Mouse (Mus musculus): Measurements from ENCODE around the gene Coq10b. TPM values are rescaled to one million over a fixed set of nuclear protein-coding genes. Genes with fewer than 3 reads are reported as not detected.

Coq10b gene
- polyA plus RNA-seq, 1 experiment from 2014 or later = 23.1 TPM

DNA sequence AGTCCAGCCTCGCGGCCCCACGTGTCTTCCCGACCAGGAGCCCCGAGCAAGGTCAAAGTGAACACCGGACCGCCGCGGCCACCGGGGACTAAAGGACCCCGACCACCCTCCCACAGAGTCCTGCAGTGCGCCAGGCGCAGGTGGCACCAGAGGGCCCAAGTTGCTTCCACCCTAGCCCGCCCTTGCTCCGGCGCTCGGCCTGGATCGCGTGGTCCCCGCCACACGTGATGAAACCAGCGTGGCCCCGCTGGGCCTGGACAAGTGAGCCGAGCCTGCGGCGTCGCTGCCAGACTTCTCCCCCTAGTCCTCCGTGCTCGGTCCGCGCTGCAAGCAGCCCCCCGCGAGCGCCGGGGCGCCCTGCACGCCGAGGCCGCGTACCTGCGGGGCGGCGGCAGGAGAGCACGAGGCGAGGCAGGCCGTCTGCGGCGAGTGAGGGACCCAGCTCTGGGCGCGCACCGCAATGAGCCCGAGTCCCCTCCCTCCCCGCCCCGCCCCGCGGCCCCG lies 34.9 kb downstream of the Coq10b start:
- Histone ChIP-seq H3K4me1 (replicated peaks) (peaks cover 26% of the 10 kb centered on the region), H3K27ac (ENCODE audit: poor library complexity, severe bottlenecking) (peak overlapping the region; percentile 93), H3K9me3 (replicated peaks) (peaks cover 5% of the 10 kb centered on the region), H3K9ac (peak overlapping the region; percentile 83), H3K4me3 (peak overlapping the region; percentile 64), H3K27me3 (replicated peaks) (no peaks in the 10 kb centered on the region), H3K36me3 (peaks cover 49% of the 10 kb centered on the region), H3K4me2 (peak overlapping the region; percentile 84)
- under 1% methylated on average over 51 of the region's 57 CpGs for WGBS
- ATAC-seq (ENCODE audit: insufficient number of reproducible peaks, low FRiP score) = peak; percentile 60; the same call in 1 of the 2 replicates

DNA sequence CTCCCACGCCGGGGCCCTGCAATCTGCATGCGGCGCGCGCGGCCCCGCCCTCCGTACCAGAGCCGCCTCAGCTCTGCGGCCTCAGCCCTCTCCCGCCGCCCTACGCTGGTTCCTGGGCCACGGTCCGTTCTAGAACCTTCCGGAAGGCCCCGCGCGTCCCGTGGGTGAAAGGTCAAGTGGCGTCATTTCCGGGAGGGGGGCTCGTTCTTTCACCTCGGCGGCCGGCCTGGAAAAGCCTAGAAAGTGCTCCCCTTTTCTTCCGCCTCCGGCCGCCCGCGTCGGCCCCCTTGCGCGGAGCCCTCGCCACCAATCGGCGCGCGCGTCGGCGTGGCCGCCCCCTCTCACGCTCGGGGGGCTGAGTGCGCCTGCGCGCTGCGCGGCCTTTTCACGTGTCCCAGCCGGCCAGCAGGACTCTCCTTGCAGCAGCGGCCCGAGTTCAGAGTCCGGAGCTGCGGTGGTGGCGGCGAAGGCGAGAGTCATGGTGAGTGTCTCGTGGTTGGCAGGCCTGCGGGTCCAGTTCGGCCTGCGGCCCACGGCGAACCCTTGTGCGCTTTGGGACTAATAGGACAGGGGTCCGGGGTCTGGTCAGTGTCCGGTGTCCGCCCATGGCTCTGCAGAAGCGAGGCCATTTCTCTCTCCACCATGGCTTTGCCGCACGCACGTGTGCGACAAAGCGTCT lies 35.5 kb downstream of the Coq10b start, which contains the start of the genes Hspe1 and Hspd1:
Gene Hspe1 (plus strand): TSS at position 201 of the 679 bp plus-strand sequence.
Gene Hspd1 (minus strand): TSS at position 312 of the 679 bp plus-strand sequence.
- WGBS = under 1% methylated on average over 72 of the region's 76 CpGs
- Histone ChIP-seq H3K27me3 (replicated peaks) (no peaks in the 10 kb centered on the region), H3K4me1 (replicated peaks) (peaks cover 26% of the 10 kb centered on the region), H3K9me3 (replicated peaks) (0 out of 2 replicates have a peak, but pooled peaks cover 3% of the 10 kb centered on the region), H3K36me3 (peaks cover 44% of the 10 kb centered on the region), H3K27ac (ENCODE audit: poor library complexity, severe bottlenecking) (peak within 1 kb of the TSS; percentile 93), H3K4me3 (peak within 1 kb of the TSS; percentile 64), H3K4me2 (peak within 1 kb of the TSS; percentile 84), H3K9ac (peak within 1 kb of the TSS; percentile 83)
- peak; percentile 95 for ATAC-seq (ENCODE audit: insufficient number of reproducible peaks, low FRiP score)

GRCm38 (mm10) chr1:55088611-55089497 lies 36.3 kb downstream of the Coq10b start:
- Histone ChIP-seq H3K4me3 (peak overlapping the region; percentile 64), H3K27ac (ENCODE audit: poor library complexity, severe bottlenecking) (peak overlapping the region; percentile 93), H3K4me2 (peak overlapping the region; percentile 84), H3K9ac (peak overlapping the region; percentile 83), H3K4me1 (replicated peaks) (peaks cover 26% of the 10 kb centered on the region), H3K27me3 (replicated peaks) (no peaks in the 10 kb centered on the region), H3K36me3 (peaks cover 36% of the 10 kb centered on the region), H3K9me3 (replicated peaks) (no peaks in the 10 kb centered on the region)
- WGBS = 5% methylated on average over 16 of the region's 16 CpGs
- no peak for ATAC-seq (ENCODE audit: insufficient number of reproducible peaks, low FRiP score)

DNA sequence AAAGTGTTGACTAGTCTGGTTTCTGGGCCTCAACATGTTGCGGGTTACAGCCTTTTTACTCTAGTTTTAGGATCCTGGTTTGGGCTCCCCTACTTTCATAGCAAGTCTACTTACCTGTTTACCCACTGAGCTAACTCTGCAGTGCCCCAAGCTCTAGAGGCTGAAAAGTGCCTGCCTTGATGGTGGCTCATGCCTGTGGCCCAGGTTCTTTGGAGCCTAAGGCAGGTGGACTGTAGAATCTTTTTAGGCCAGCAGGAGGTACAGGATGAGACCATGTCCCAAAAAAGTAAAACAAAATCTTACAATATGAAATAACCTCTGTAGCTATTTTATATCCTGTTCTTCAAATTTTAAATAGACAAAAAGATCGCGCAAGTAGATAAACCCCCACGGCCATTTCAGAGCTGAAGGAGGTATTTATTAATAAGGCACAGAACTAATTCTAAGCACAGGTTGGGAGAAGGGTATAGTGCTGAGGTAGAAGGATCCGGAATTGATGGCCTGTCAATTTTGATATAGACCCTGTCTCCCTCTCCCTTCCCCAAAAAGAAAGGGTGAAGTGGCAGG lies 37.0 kb downstream of the Coq10b start:
- peak overlapping the region; percentile 63 for H3K9ac ChIP-seq
- H3K36me3 ChIP-seq = peaks cover 29% of the 10 kb centered on the region
- H3K27me3 ChIP-seq (replicated peaks) = no peaks in the 10 kb centered on the region
- no peak overlapping the region for H3K27ac ChIP-seq (ENCODE audit: poor library complexity, severe bottlenecking)
- H3K4me3 ChIP-seq = peak overlapping the region; percentile 64
- H3K4me1 ChIP-seq (replicated peaks) = peaks cover 23% of the 10 kb centered on the region
- H3K4me2 ChIP-seq = peak overlapping the region; percentile 84
- 85% methylated on average over 5 of the region's 5 CpGs for WGBS
- no peaks in the 10 kb centered on the region for H3K9me3 ChIP-seq (replicated peaks)
- no peak for ATAC-seq (ENCODE audit: insufficient number of reproducible peaks, low FRiP score)

GRCm38 (mm10) chr1:55092056-55092455 lies 39.5 kb downstream of the Coq10b start:
- H3K9me3 ChIP-seq (replicated peaks) = no peaks in the 10 kb centered on the region
- no peak for ATAC-seq (ENCODE audit: insufficient number of reproducible peaks, low FRiP score)
- peaks cover 17% of the 10 kb centered on the region for H3K36me3 ChIP-seq
- WGBS = 88% methylated on average over 2 of the region's 2 CpGs
- no peak overlapping the region for H3K4me3 ChIP-seq
- H3K9ac ChIP-seq = no peak overlapping the region
- no peak overlapping the region for H3K27ac ChIP-seq (ENCODE audit: poor library complexity, severe bottlenecking)
- H3K4me2 ChIP-seq = no peak overlapping the region
- H3K4me1 ChIP-seq (replicated peaks) = peaks cover 10% of the 10 kb centered on the region
- no peaks in the 10 kb centered on the region for H3K27me3 ChIP-seq (replicated peaks)

DNA sequence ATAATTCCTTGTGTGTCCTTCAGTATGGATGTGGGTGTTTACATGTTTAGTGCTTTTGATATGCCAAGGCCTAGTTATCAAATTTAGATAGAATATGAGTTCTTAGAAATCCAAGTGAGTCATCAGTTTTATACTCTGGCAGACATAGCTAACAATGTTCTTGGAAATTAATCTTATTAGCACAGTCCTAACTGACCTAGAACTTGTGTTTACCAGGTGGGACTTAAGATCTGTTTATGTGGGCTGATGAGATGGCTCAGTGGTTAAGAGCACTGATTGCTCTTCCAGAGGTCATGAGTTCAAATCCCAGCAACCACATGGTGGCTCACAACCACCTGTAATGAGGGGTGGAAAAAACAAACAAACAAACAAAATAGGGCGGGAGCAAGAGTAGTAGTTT lies 39.9 kb downstream of the Coq10b start:
- 70% methylated on average over 1 of the region's 1 CpGs for WGBS

GRCm38 (mm10) chr1:55106919-55107585 lies 54.5 kb downstream of the Coq10b start:
- WGBS = 78% methylated on average over 9 of the region's 9 CpGs
- Histone ChIP-seq H3K27ac (ENCODE audit: poor library complexity, severe bottlenecking) (no peak overlapping the region), H3K4me2 (no peak overlapping the region), H3K9ac (no peak overlapping the region), H3K27me3 (replicated peaks) (no peaks in the 10 kb centered on the region), H3K9me3 (replicated peaks) (no peaks in the 10 kb centered on the region), H3K4me1 (replicated peaks) (no peaks in the 10 kb centered on the region), H3K36me3 (no peaks in the 10 kb centered on the region), H3K4me3 (no peak overlapping the region)
- no peak for ATAC-seq (ENCODE audit: insufficient number of reproducible peaks, low FRiP score)

More for the DNA sequence above, 39.9 kb downstream of the Coq10b start:
- H3K9me3 ChIP-seq (replicated peaks) = no peaks in the 10 kb centered on the region
- no peak for ATAC-seq (ENCODE audit: insufficient number of reproducible peaks, low FRiP score)
- no peak overlapping the region for H3K4me3 ChIP-seq
- no peak overlapping the region for H3K4me2 ChIP-seq
- no peak overlapping the region for H3K9ac ChIP-seq
- H3K27me3 ChIP-seq (replicated peaks) = no peaks in the 10 kb centered on the region
- H3K4me1 ChIP-seq (replicated peaks) = peaks cover 10% of the 10 kb centered on the region
- peaks cover 17% of the 10 kb centered on the region for H3K36me3 ChIP-seq
- no peak overlapping the region for H3K27ac ChIP-seq (ENCODE audit: poor library complexity, severe bottlenecking)

- 87% methylated on average over 1 of the region's 1 CpGs for whole genome bisulfite sequencing
- H3K9ac ChIP-seq = no peak overlapping the region
- H3K27me3 ChIP-seq (replicated peaks) = no peaks in the 10 kb centered on the region
- H3K9me3 ChIP-seq (replicated peaks) = no peaks in the 10 kb centered on the region
- H3K36me3 ChIP-seq = no peaks in the 10 kb centered on the region
- ATAC-seq (ENCODE audit: insufficient number of reproducible peaks, low FRiP score) = no peak
- H3K27ac ChIP-seq (ENCODE audit: poor library complexity, severe bottlenecking) = no peak overlapping the region
- H3K4me1 ChIP-seq (replicated peaks) = no peaks in the 10 kb centered on the region
- no peak overlapping the region for H3K4me2 ChIP-seq
- no peak overlapping the region for H3K4me3 ChIP-seq
Measured at GRCm38 (mm10) chr1:55107644-55108043, 55.1 kb downstream of the Coq10b start.

GRCm38 (mm10) chr1:55108473-55108872 lies 55.9 kb downstream of the Coq10b start:
- 58% methylated on average over 2 of the region's 2 CpGs for WGBS

DNA sequence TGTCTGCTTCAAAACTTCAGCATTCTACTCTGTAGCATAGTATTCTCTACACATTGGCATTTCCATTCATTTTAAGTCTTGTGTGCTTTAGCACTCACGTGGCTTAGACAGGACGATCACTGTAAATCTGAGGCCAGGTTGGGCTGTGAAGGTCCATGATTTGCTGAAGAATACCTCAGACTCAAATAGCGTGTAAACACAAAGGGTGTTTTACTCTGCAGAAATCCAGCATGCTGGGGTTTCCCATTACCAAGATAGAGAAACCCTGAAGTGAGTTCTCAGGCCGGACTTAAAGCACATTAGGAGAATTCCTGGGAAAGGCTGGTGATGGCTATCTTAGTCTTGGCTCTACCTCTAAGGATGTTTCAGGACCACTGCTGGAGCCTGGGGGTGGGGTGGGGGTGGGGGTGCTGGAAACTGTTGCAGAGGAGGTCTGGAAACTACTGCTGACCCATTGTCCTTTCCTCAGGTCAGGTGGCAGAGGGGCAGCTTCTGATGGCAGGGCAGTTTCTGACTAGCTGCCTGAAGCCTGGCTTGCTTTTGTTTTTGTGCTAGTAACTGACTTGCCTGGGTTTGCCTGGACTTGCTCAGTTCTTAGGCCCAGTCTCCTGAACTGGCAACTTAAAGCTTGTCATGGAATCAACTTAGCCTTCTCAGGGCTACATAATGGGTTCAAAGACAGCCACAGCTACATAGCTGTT lies 56.6 kb downstream of the Coq10b start:
- Histone ChIP-seq H3K4me2 (no peak overlapping the region), H3K4me1 (replicated peaks) (no peaks in the 10 kb centered on the region), H3K36me3 (no peaks in the 10 kb centered on the region), H3K27ac (ENCODE audit: poor library complexity, severe bottlenecking) (no peak overlapping the region), H3K9ac (no peak overlapping the region), H3K9me3 (replicated peaks) (no peaks in the 10 kb centered on the region), H3K27me3 (replicated peaks) (no peaks in the 10 kb centered on the region), H3K4me3 (no peak overlapping the region)
- ATAC-seq (ENCODE audit: insufficient number of reproducible peaks, low FRiP score) = no peak
- WGBS = 81% methylated on average over 4 of the region's 4 CpGs

More at GRCm38 (mm10) chr1:55108473-55108872, 55.9 kb downstream of the Coq10b start:
- Histone ChIP-seq H3K9me3 (replicated peaks) (no peaks in the 10 kb centered on the region), H3K4me1 (replicated peaks) (no peaks in the 10 kb centered on the region), H3K9ac (no peak overlapping the region), H3K27ac (ENCODE audit: poor library complexity, severe bottlenecking) (no peak overlapping the region), H3K4me3 (no peak overlapping the region), H3K27me3 (replicated peaks) (no peaks in the 10 kb centered on the region), H3K4me2 (no peak overlapping the region), H3K36me3 (no peaks in the 10 kb centered on the region)
- ATAC-seq (ENCODE audit: insufficient number of reproducible peaks, low FRiP score) = no peak

Measured in heart, embryonic 12.5 days (tissue).